Mouse (Mus musculus) CH12.LX (cell line): Measurements from ENCODE around the gene Chst11. TPM values are rescaled to one million over a fixed set of nuclear protein-coding genes. Genes with fewer than 3 reads are reported as not detected.
A peak's percentile ranks its signal among the peaks of the same experiment; 100 is the strongest.

Experiments used
- DNase-seq: peaks from one replicate; pipeline ENCODE4 v3.0.0-alpha.2; 2013; ENCODE audit errors: extremely low read depth
- H3K27ac ChIP-seq: 2 replicates; pipeline ENCODE4 v1.5.1; 2012; ENCODE audit warnings: low read depth, mild to moderate bottlenecking, control low read depth, moderate library complexity; ENCODE audit not compliant: insufficient read depth
- H3K27me3 ChIP-seq: replicated peaks from 2 replicates; pipeline ENCODE3; 2012; ENCODE audit warnings: inconsistent platforms
- H3K36me3 ChIP-seq, 2 experiments: replicated peaks in 1 of 2; 2 replicates each; pipeline versions ENCODE3 to v1.6.1; 2012; ENCODE audit warnings: inconsistent platforms in 1 of 2, low read length in 1 of 2, mild to moderate bottlenecking in 1 of 2, mixed read lengths in 1 of 2, moderate library complexity in 1 of 2; ENCODE audit not compliant: control insufficient read depth in 1 of 2, insufficient read depth in 1 of 2
- H3K4me1 ChIP-seq, 2 experiments: 2 replicates each; pipeline ENCODE4 v1.6.1; 2012; ENCODE audit warnings: inconsistent platforms in 1 of 2, moderate library complexity in 1 of 2; ENCODE audit not compliant: insufficient read depth in 2 of 2, control insufficient read depth in 1 of 2
- H3K4me2 ChIP-seq: 2 replicates; pipeline ENCODE4 v1.6.1; 2012; ENCODE audit warnings: low read depth, mild to moderate bottlenecking, control low read depth; ENCODE audit not compliant: poor library complexity, insufficient read depth, severe bottlenecking
- H3K4me3 ChIP-seq, 3 experiments: fragments of 150-350 bp in 1 of 3; sonication (generic) in 1 of 3; replicated peaks in 1 of 3; 2 replicates each; pipeline versions ENCODE3 to v1.5.1; 2011 to 2012; ENCODE audit warnings: low read depth in 2 of 3, low read length in 2 of 3, mild to moderate bottlenecking in 2 of 3, moderate library complexity in 2 of 3, control low read depth in 1 of 3, improper control_type of control experiment in 1 of 3, inconsistent platforms in 1 of 3, mixed read lengths in 1 of 3; ENCODE audit not compliant: poor library complexity in 1 of 3
- H3K79me2 ChIP-seq: replicated peaks from 2 replicates; pipeline ENCODE4 v1.6.1; 2012; ENCODE audit warnings: mild to moderate bottlenecking, moderate library complexity; ENCODE audit not compliant: control insufficient read depth, poor library complexity, insufficient read depth, severe bottlenecking; ENCODE audit errors: extremely low read depth
- H3K9ac ChIP-seq: 2 replicates; pipeline ENCODE4 v1.6.1; 2012; ENCODE audit warnings: low read depth, mild to moderate bottlenecking, control low read depth, moderate library complexity; ENCODE audit not compliant: insufficient read depth
- H3K9me3 ChIP-seq: replicated peaks from 2 replicates; pipeline ENCODE3; 2012; ENCODE audit warnings: low read length, inconsistent platforms, mixed read lengths
- CHD2 ChIP-seq: IDR thresholded peaks from 2 replicates; pipeline ENCODE4 v1.6.1; 2011; ENCODE audit warnings: low read length, improper control_type of control experiment
- CTCF ChIP-seq, 2 experiments: IDR thresholded peaks in 1 of 2; conservative IDR thresholded peaks in 1 of 2; 2 replicates each; pipeline ENCODE4 v1.5.1; 2011 to 2012; ENCODE audit warnings: low read depth in 2 of 2, low read length in 2 of 2, improper control_type of control experiment in 1 of 2, inconsistent platforms in 1 of 2, mild to moderate bottlenecking in 1 of 2, moderate library complexity in 1 of 2
- EP300 ChIP-seq: IDR thresholded peaks from 2 replicates; pipeline ENCODE4 v1.6.1; 2011; ENCODE audit warnings: low read length, improper control_type of control experiment
- ETS1 ChIP-seq: conservative IDR thresholded peaks from 2 replicates; pipeline ENCODE4 v1.6.1; 2012; ENCODE audit warnings: low read depth, mild to moderate bottlenecking, inconsistent platforms, low read length, improper control_type of control experiment, moderate library complexity
- HCFC1 ChIP-seq: IDR thresholded peaks from 2 replicates; pipeline ENCODE4 v1.6.1; 2012; ENCODE audit warnings: low read depth, mild to moderate bottlenecking, inconsistent platforms, low read length, improper control_type of control experiment
- JUND ChIP-seq: conservative IDR thresholded peaks from 2 replicates; pipeline ENCODE4 v1.6.1; 2011; ENCODE audit warnings: low read depth, low read length, improper control_type of control experiment
- MXI1 ChIP-seq: IDR thresholded peaks from 2 replicates; pipeline ENCODE4 v1.6.1; 2011; ENCODE audit warnings: mild to moderate bottlenecking, low read depth, low read length, improper control_type of control experiment
- RAD21 ChIP-seq: IDR thresholded peaks from 2 replicates; pipeline ENCODE4 v1.6.1; 2011; ENCODE audit warnings: low read depth, mild to moderate bottlenecking, low read length, improper control_type of control experiment, moderate library complexity
- RCOR1 ChIP-seq: conservative IDR thresholded peaks from 2 replicates; pipeline ENCODE4 v1.6.1; 2012; ENCODE audit warnings: low read depth, mild to moderate bottlenecking, inconsistent platforms, low read length, improper control_type of control experiment
- SMC3 ChIP-seq: IDR thresholded peaks from 2 replicates; pipeline ENCODE4 v1.6.1; 2011; ENCODE audit warnings: low read depth, low read length, improper control_type of control experiment
- ZKSCAN1 ChIP-seq: IDR thresholded peaks from 2 replicates; pipeline ENCODE4 v1.6.1; 2012; ENCODE audit warnings: low read depth, inconsistent platforms, low read length, improper control_type of control experiment, borderline replicate concordance
- ZNF384 ChIP-seq: IDR thresholded peaks from 2 replicates; pipeline ENCODE4 v1.6.1; 2012; ENCODE audit warnings: low read depth, low read length, improper control_type of control experiment, inconsistent platforms
- dilution Hi-C: fragments of 300-500 bp; cut with MboI; formaldehyde crosslinking; loops from 2 replicates; pipeline ENCODE4 v1.14.3; 2020; ENCODE audit warnings: low sequenced_read_pairs; ENCODE audit not compliant: extremely low pct_unique_long_range_greater_than_20kb, extremely low pct_ligation_motif_present
- in situ Hi-C: fragments of 300-500 bp; cut with MboI; formaldehyde crosslinking; loops from 3 replicates; pipeline ENCODE4 v1.14.3; 2019; ENCODE audit warnings: low sequenced_read_pairs, low pct_ligation_motif_present, low pct_unique_long_range_greater_than_20kb, mixed read lengths
- polyA plus RNA-seq: library from polyadenylated mRNA; unstranded; fragments of >175 nt; gene quantifications from 2 replicates; pipeline ENCODE4 v1.2.1, GENCODE M21; 2012; ENCODE audit warnings: low read depth; ENCODE audit not compliant: insufficient read length
- total RNA-seq, 2 experiments: library from RNA; depleted of rRNA; stranded (reverse); fragments of 300-350 nt in 1 of 2; fragments of >200 nt in 1 of 2; gene quantifications; 2 replicates each; pipeline ENCODE4 v1.2.3; 2012 to 2014

The Chst11 gene
- total and polyA plus RNA-seq, 3 experiments = 3.6 to 5.3 (median 4.5) TPM

DNA sequence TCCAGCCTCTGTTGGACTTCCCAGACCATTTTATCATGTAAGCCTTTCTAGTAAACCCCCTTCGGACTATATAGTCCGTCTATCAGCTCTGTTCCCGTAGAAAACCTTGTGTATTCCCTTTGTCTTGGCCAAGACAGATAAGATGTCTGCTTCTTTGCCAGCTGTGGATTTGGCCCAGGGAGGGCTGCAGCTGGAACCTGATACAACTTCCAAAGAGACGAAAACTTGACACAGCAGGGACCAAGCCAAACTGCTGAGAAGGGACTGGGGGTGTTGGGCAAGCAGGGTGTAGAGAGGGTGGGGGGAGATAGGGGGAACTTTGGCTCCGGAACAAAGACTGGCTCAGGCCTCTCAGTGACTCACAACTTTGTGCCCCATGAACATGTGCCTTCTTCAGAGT is 232.0 kb downstream of the Chst11 start:
- H3K27me3 ChIP-seq = no peaks in the 10 kb centered on the region
- dilution Hi-C loops (no loop called here), in situ Hi-C loops (loop anchor here (25.0 kb wide), 1 partner anchor 430 kb away; no protein-coding TSS in a partner anchor)
- H3K36me3 ChIP-seq = no peaks in the 10 kb centered on the region
- H3K4me2 ChIP-seq = no peak overlapping the region
- peaks cover 12 to 19% of the 10 kb centered on the region in 2 experiments for H3K4me1 ChIP-seq
- no peak overlapping the region for H3K27ac ChIP-seq
- H3K4me3 ChIP-seq = no peak overlapping the region
- H3K79me2 ChIP-seq = no peaks in the 10 kb centered on the region
- no peak for TF ChIP-seq ZKSCAN1
- TF ChIP-seq HCFC1 = no peak
- TF ChIP-seq ETS1 = no peak
- no peak for TF ChIP-seq RCOR1
- TF ChIP-seq CHD2 = no peak
- TF ChIP-seq EP300 = no peak
- H3K9me3 ChIP-seq = peaks cover 3% of the 10 kb centered on the region
- no peak overlapping the region for H3K9ac ChIP-seq
- DNase-seq = no peak

DNA sequence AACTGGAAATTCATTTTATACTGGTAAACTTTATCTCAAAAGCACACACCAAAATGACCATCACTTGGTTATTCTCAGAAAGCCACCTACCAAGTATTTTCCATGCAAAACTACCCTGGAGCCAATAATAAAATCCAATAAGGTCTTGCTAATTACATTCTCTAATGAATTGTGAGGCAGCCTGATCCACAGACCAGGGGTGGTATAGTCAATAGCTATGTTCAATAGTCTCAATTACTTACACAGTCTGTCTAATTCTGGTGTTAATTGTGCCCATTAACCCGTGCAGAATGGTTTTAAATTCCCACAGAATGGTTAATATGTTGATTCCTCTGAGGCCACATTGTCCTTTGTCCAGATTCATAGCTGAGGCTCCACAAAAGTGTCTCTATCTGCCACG is 233.5 kb downstream of the Chst11 start:
- Histone ChIP-seq H3K4me3 (no peak overlapping the region), H3K27me3 (no peaks in the 10 kb centered on the region), H3K36me3 (no peaks in the 10 kb centered on the region), H3K27ac (no peak overlapping the region), H3K4me2 (no peak overlapping the region), H3K9ac (no peak overlapping the region), H3K9me3 (no peaks in the 10 kb centered on the region), H3K79me2 (no peaks in the 10 kb centered on the region), H3K4me1 (peaks cover 12 to 24% of the 10 kb centered on the region in 2 experiments)
- no peak for DNase-seq
- dilution Hi-C loops = no loop called here
- in situ Hi-C loops = loop anchor here (25.0 kb wide), 1 partner anchor 431 kb away; no protein-coding TSS in a partner anchor
- TF ChIP-seq JUND = no peak
- no peak for TF ChIP-seq MXI1

DNA sequence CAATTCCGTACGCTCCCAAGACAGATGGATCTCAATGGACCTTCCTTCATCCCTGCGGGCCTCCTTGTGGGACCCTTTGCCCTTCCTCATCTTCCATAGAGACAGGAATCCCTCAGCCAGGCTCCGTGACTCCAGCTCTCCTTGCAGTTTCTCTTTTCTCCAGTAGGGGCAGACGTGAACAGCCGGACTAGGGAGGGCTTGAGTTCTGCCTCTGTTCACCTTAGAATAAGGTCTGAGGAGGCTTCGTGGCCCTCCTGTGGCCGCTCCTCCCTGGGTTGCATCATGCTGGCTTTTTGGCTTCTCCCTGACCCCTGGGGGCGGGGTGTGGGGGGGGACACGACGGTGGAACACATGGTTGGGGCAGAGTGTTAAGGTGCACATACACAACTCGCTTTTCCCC is 234.4 kb downstream of the Chst11 start:
- no peak overlapping the region for H3K4me3 ChIP-seq
- no peaks in the 10 kb centered on the region for H3K9me3 ChIP-seq
- no peak overlapping the region for H3K4me2 ChIP-seq
- DNase-seq = peak; percentile 67
- no peaks in the 10 kb centered on the region for H3K36me3 ChIP-seq
- peaks cover 12 to 25% of the 10 kb centered on the region in 2 experiments for H3K4me1 ChIP-seq
- TF ChIP-seq RAD21 (peak; percentile 53), ZNF384 (no peak), CTCF (conservative IDR thresholded peaks at IDR 0.05 in 1 of 2, IDR thresholded peaks at IDR 0.05 in 1 of 2; ENCODE audit: low read depth in 2 of 2, low read length in 2 of 2) (peak; percentile 70 to 75), SMC3 (peak; percentile 41; the same call in 1 of the 2 replicates)
- dilution Hi-C loops (no loop called here), in situ Hi-C loops (loop anchor here (25.0 kb wide), 1 partner anchor 432 kb away; no protein-coding TSS in a partner anchor)
- H3K27me3 ChIP-seq = no peaks in the 10 kb centered on the region
- H3K9ac ChIP-seq = no peak overlapping the region
- no peak overlapping the region for H3K27ac ChIP-seq
- H3K79me2 ChIP-seq = no peaks in the 10 kb centered on the region
